11 mouse cellular contexts compared by ENCODE assay signal in the genomic region with DNA sequence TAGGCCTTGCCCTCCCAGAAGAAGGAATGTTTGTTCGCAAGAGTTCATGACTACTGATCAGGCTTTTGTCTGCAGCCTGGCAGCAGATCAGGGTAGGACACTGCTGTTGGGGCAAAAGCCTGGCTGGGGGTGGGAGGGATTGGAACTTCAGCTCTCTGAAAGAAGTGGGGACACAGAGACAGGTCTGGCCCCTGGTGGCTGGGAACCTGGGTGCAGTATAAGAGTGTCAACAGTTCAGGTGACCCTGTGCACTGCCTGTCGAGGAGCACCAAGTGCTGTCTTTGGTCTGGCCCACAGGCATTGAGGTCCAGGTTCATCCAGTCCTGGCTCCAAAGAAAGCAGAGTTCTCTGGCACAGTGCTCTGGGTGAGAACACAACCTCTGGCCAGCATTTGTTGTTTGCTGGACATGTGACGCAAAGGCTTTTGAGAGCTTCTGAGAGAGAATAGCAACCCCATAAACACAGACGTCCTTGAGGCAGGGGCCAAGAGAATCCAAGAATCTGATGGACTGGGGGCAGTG.
DNase-seq lines count a peak whose midpoint lies in the region; ATAC-seq and TF ChIP-seq lines count a peak whose summit lies in the region.
"Had no signal": no experiment of that assay in that cellular context is flagged by ENCODE, and none has a peak within 500 bp of the region (broad histone marks: within the 10 kb centered on the region; RNA-seq: fewer than 3 reads in every experiment).

No protein-coding gene starts in this region.

- peaks cover 11% of the 10 kb centered on the region for H3K4me1 ChIP-seq in hindbrain, embryonic 16.5 days (ENCODE audit: control insufficient read depth, insufficient read depth, low read depth, low read length)
- H3K4me1 ChIP-seq in hindbrain, embryonic 14.5 days (replicated peaks; ENCODE audit: control insufficient read depth, insufficient read depth, low read length) = peaks cover 5% of the 10 kb centered on the region
- H3K4me1 ChIP-seq: embryonic facial prominence, embryonic 12.5 days had no signal

- no peak overlapping the region for H3K9ac ChIP-seq in hindbrain, embryonic 16.5 days (ENCODE audit: low read depth, low read length)
- no peak overlapping the region for H3K9ac ChIP-seq in hindbrain, embryonic 14.5 days
- H3K9ac ChIP-seq: embryonic facial prominence, embryonic 12.5 days; liver, embryonic 15.5 days; stomach, embryonic 15.5 days had no signal

- H3K36me3 ChIP-seq in hindbrain, embryonic 16.5 days (ENCODE audit: control insufficient read depth, insufficient read depth, low read length) = no peaks in the 10 kb centered on the region
- no peaks in the 10 kb centered on the region for H3K36me3 ChIP-seq in hindbrain, embryonic 14.5 days (replicated peaks; ENCODE audit: control insufficient read depth, insufficient read depth)
- H3K36me3 ChIP-seq: embryonic facial prominence, embryonic 12.5 days; liver, embryonic 15.5 days; stomach, embryonic 15.5 days had no signal

- no peak overlapping the region for H3K4me2 ChIP-seq in hindbrain, embryonic 16.5 days (ENCODE audit: low read length)
- no peak overlapping the region for H3K4me2 ChIP-seq in hindbrain, embryonic 14.5 days (replicated peaks)
- H3K4me2 ChIP-seq: embryonic facial prominence, embryonic 12.5 days; liver, embryonic 15.5 days; stomach, embryonic 15.5 days had no signal

- peak; percentile 50 for ATAC-seq in hindbrain, embryonic 16.5 days
- no peak for ATAC-seq in hindbrain, embryonic 14.5 days (ENCODE audit: low FRiP score)

- peak; percentile 29; the same call in 1 of the 2 replicates for TF ChIP-seq CTCF in gastrocnemius, adult 2 months (IDR thresholded peaks at IDR 0.05)

- peak overlapping the region; percentile 17; the same call in 1 of the 2 replicates for H3K27ac ChIP-seq in hindbrain, embryonic 16.5 days (ENCODE audit: low read depth, low read length)
- H3K27ac ChIP-seq in hindbrain, embryonic 14.5 days = no peak overlapping the region
- peak overlapping the region; percentile 96 for H3K27ac ChIP-seq in gastrocnemius, adult 2 months
- H3K27ac ChIP-seq: embryonic facial prominence, embryonic 12.5 days; liver, embryonic 15.5 days; stomach, embryonic 15.5 days had no signal

- no peaks in the 10 kb centered on the region for H3K9me3 ChIP-seq in hindbrain, embryonic 16.5 days (ENCODE audit: control insufficient read depth, low read length)
- no peaks in the 10 kb centered on the region for H3K9me3 ChIP-seq in hindbrain, embryonic 14.5 days (ENCODE audit: control insufficient read depth, low read length)
- H3K9me3 ChIP-seq: embryonic facial prominence, embryonic 12.5 days; liver, embryonic 15.5 days; stomach, embryonic 15.5 days had no signal

- no peaks in the 10 kb centered on the region for H3K27me3 ChIP-seq in hindbrain, embryonic 16.5 days (replicated peaks; ENCODE audit: control insufficient read depth, insufficient read depth, low read length)
- H3K27me3 ChIP-seq in hindbrain, embryonic 14.5 days (ENCODE audit: control insufficient read depth, insufficient read depth, low read length) = no peaks in the 10 kb centered on the region
- H3K27me3 ChIP-seq: embryonic facial prominence, embryonic 12.5 days; liver, embryonic 15.5 days; stomach, embryonic 15.5 days had no signal

- no peak overlapping the region for H3K4me3 ChIP-seq in hindbrain, embryonic 16.5 days (ENCODE audit: low read length)
- no peak overlapping the region for H3K4me3 ChIP-seq in hindbrain, embryonic 14.5 days (replicated peaks; ENCODE audit: low read length)
- H3K4me3 ChIP-seq in gastrocnemius, adult 2 months = peak overlapping the region; percentile 37
- H3K4me3 ChIP-seq: embryonic facial prominence, embryonic 12.5 days; liver, embryonic 15.5 days; stomach, embryonic 15.5 days had no signal

- no peak for DNase-seq in hindbrain, embryonic 14.5 days (ENCODE audit: low spot score)
- DNase-seq in adrenal gland, adult 2 months = peak; percentile 84
- DNase-seq in gastrocnemius, adult 2 months = peak; percentile 65
- peak; percentile 44 to 53 for DNase-seq in layer of hippocampus, postnatal 36 days
- DNase-seq in right cerebral cortex, postnatal 25 days = peak; percentile 34
- no peak for DNase-seq in cerebellum, postnatal 14 days
- DNase-seq in thymus, postnatal 10 days (ENCODE audit: low spot score in 2 of 2) = no peak

- 57% methylated on average over 4 of the region's 4 CpGs for WGBS in hindbrain, embryonic 16.5 days
- WGBS in hindbrain, embryonic 14.5 days = 66% methylated on average over 4 of the region's 4 CpGs

- intact Hi-C loops in gastrocnemius, adult 2 months (cut with DNase I) = loop anchor here (5.0 kb wide), 1 partner anchor 247 kb away; no protein-coding TSS in a partner anchor

Comparison
In these comparisons a context has a peak if more than half of its experiments do, and no peak if none do; other contexts are left out.
1. DNase-seq: peak in adrenal gland, adult 2 months (single experiment), gastrocnemius, adult 2 months (single experiment), layer of hippocampus, postnatal 36 days (2 of 2) and right cerebral cortex, postnatal 25 days (single experiment); none in hindbrain, embryonic 14.5 days (single experiment), cerebellum, postnatal 14 days (0 of 2) and thymus, postnatal 10 days (0 of 2).